Mouse (Mus musculus) olfactory bulb, adult 2 months (tissue): ENCODE data around the gene Fuz.

ENCODE experiments used
- CTCF ChIP-seq: fragments of 200-500 bp; IDR thresholded peaks from 2 replicates; pipeline ENCODE4 v1.5.1; 2012; ENCODE audit warnings: low read depth, mild to moderate bottlenecking, low read length, moderate library complexity; ENCODE audit not compliant: insufficient read depth
- POLR2A ChIP-seq: fragments of 200-500 bp; IDR thresholded peaks from 2 replicates; pipeline ENCODE4 v1.6.1; 2012; ENCODE audit warnings: mild to moderate bottlenecking, low read depth, low read length, moderate library complexity; ENCODE audit not compliant: insufficient read depth

GRCm38 (mm10) chr7:44895593-44896434, at the start of gene Fuz:
- TF ChIP-seq CTCF = peak; percentile 60
- TF ChIP-seq POLR2A = no peak; the same call in 1 of the 2 replicates
